Mouse (Mus musculus) ES-Bruce4 (cell line): Measurements from ENCODE around the gene Mfsd7a.

ENCODE experiments used
- CTCF ChIP-seq: IDR thresholded peaks from one replicate; pipeline ENCODE4 v1.8.1; 2011; ENCODE audit warnings: low read depth, low read length
- EP300 ChIP-seq: IDR thresholded peaks from 2 replicates; pipeline ENCODE4 v1.6.1; 2011; ENCODE audit warnings: low read depth, low read length; ENCODE audit not compliant: insufficient read depth
- POLR2A ChIP-seq: IDR thresholded peaks from one replicate; pipeline ENCODE4 v1.8.1; 2011; ENCODE audit warnings: low read length; ENCODE audit not compliant: insufficient read depth

DNA sequence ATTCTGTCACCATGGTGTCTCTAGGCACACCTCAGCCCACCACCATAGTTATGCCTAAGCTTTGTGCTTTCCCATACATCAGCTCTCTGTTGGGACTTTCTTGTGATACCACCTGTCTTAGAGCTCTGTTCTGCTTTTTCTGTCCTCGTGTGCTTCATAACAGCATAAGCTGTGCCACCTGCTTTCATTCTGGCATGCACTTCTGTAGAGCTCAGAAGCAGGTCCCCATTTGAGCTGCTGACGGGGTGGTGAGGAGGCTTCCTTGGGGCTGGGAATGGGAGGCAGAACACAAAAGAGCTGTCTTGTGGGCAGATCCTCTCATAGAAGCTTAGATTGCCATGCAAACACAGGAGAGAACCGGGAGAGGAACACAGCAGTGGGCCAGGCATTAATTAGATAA, 27.3 kb upstream of the Mfsd7a start:
- TF ChIP-seq EP300 (no peak), POLR2A (no peak), CTCF (no peak)
